Mouse (Mus musculus) lung, postnatal 10 days (tissue): ENCODE measurements around the gene Kcnt2.

ENCODE experiments used
- DNase-seq: peaks from one replicate; pipeline ENCODE4 v3.0.0; 2021

Kcnt2 gene

GRCm38 (mm10) chr1:140379526-140379925 lies 133.6 kb downstream of the Kcnt2 start:
- DNase-seq, result no peak

- DNase-seq, result no peak
These were observed 135.1 kb downstream of the Kcnt2 start for GRCm38 (mm10) chr1:140381093-140381492.

GRCm38 (mm10) chr1:140390301-140390700 lies 144.3 kb downstream of the Kcnt2 start:
- no peak for DNase-seq

GRCm38 (mm10) chr1:140397756-140398155 lies 151.8 kb downstream of the Kcnt2 start:
- no peak for DNase-seq

- DNase-seq, result no peak
These were observed 160.8 kb downstream of the Kcnt2 start for GRCm38 (mm10) chr1:140406631-140407288.

- no peak for DNase-seq
These were observed 169.8 kb downstream of the Kcnt2 start for GRCm38 (mm10) chr1:140415761-140416160.

GRCm38 (mm10) chr1:140422954-140423353 lies 177.0 kb downstream of the Kcnt2 start:
- no peak for DNase-seq

- DNase-seq, result no peak
These were observed 183.4 kb downstream of the Kcnt2 start for GRCm38 (mm10) chr1:140429284-140429850.

GRCm38 (mm10) chr1:140432039-140432438 lies 186.1 kb downstream of the Kcnt2 start:
- DNase-seq, result no peak

GRCm38 (mm10) chr1:140434791-140435190 lies 188.8 kb downstream of the Kcnt2 start:
- no peak for DNase-seq

- no peak for DNase-seq
These were observed 192.2 kb downstream of the Kcnt2 start for GRCm38 (mm10) chr1:140438176-140438575.

GRCm38 (mm10) chr1:140443904-140444303 lies 197.9 kb downstream of the Kcnt2 start:
- no peak for DNase-seq

GRCm38 (mm10) chr1:140444394-140444793 lies 198.4 kb downstream of the Kcnt2 start:
- DNase-seq, result no peak

GRCm38 (mm10) chr1:140451461-140451860 lies 205.5 kb downstream of the Kcnt2 start:
- DNase-seq, result no peak

GRCm38 (mm10) chr1:140451924-140452323 lies 206.0 kb downstream of the Kcnt2 start:
- DNase-seq, result no peak

- no peak for DNase-seq
These were observed 209.9 kb downstream of the Kcnt2 start for GRCm38 (mm10) chr1:140455903-140456302.

- no peak for DNase-seq
These were observed 210.9 kb downstream of the Kcnt2 start for GRCm38 (mm10) chr1:140456873-140457272.

- no peak for DNase-seq
These were observed 222.4 kb downstream of the Kcnt2 start for GRCm38 (mm10) chr1:140468315-140468714.

GRCm38 (mm10) chr1:140469586-140469985 lies 223.6 kb downstream of the Kcnt2 start:
- no peak for DNase-seq

GRCm38 (mm10) chr1:140476921-140477320 lies 231.0 kb downstream of the Kcnt2 start:
- DNase-seq, result no peak

- no peak for DNase-seq
These were observed 238.1 kb downstream of the Kcnt2 start for GRCm38 (mm10) chr1:140484016-140484415.

- no peak for DNase-seq
These were observed 243.9 kb downstream of the Kcnt2 start for GRCm38 (mm10) chr1:140489816-140490215.

- DNase-seq, result no peak
These were observed 245.4 kb downstream of the Kcnt2 start for GRCm38 (mm10) chr1:140491406-140491805.

GRCm38 (mm10) chr1:140492237-140492636 lies 246.3 kb downstream of the Kcnt2 start:
- no peak for DNase-seq

GRCm38 (mm10) chr1:140513451-140513850 lies 267.5 kb downstream of the Kcnt2 start:
- DNase-seq, result no peak
